ENCODE assay signal across 15 mouse cellular contexts in the genomic region with DNA sequence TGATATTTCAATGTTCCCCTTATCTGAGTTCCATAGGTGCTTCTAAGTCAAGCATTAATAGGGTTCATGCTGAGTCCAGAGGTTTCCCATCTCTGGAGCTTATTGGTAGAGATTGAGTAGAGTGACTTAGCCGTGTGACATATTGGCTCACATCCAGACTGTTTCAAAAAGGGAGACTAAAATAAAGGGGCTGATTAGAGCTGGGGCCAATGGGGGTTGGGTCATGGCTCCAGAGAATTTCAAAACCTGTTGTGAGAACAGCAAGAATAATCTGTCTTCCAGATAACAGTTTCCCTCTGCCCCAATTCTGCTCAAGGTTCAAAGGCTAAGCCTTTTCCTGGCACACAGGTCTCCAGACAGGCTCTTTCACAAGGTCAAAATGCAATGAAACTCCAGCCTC. TPM values are rescaled to one million over a fixed set of nuclear protein-coding genes. Genes with fewer than 3 reads are reported as not detected.
DNase-seq lines count a peak whose midpoint lies in the region; ATAC-seq and TF ChIP-seq lines count a peak whose summit lies in the region.
"Had no signal": no experiment of that assay in that cellular context is flagged by ENCODE, and none has a peak within 500 bp of the region (broad histone marks: within the 10 kb centered on the region; RNA-seq: fewer than 3 reads in every experiment).

No protein-coding gene starts in this region.

- no peaks in the 10 kb centered on the region for H3K27me3 ChIP-seq in heart, embryonic 11.5 days (ENCODE audit: control insufficient read depth, insufficient read depth, low read length)
- no peaks in the 10 kb centered on the region for H3K27me3 ChIP-seq in liver, postnatal 0 days (ENCODE audit: insufficient read depth, low read length)
- no peaks in the 10 kb centered on the region for H3K27me3 ChIP-seq in forebrain, embryonic 11.5 days (ENCODE audit: control insufficient read depth, insufficient read depth, low read length)
- H3K27me3 ChIP-seq: hindbrain, embryonic 13.5 days; kidney, embryonic 15.5 days had no signal

- intact Hi-C loops in heart, postnatal 10 days (cut with DNase I): no loop called here

- no peak overlapping the region for H3K27ac ChIP-seq in heart, embryonic 11.5 days (ENCODE audit: low read depth, low read length)
- H3K27ac ChIP-seq in liver, postnatal 0 days (ENCODE audit: low read depth): peak overlapping the region; percentile 92
- H3K27ac ChIP-seq in forebrain, embryonic 11.5 days (ENCODE audit: low read depth, low read length): no peak overlapping the region
- H3K27ac ChIP-seq: hindbrain, embryonic 13.5 days; kidney, embryonic 15.5 days had no signal

- no peak for ATAC-seq in heart, embryonic 11.5 days (replicated peaks; ENCODE audit: insufficient number of reproducible peaks, low FRiP score, low TSS enrichment)
- peak; percentile 82 for ATAC-seq in liver, postnatal 0 days
- no peak for ATAC-seq in forebrain, embryonic 11.5 days (replicated peaks; ENCODE audit: low FRiP score)
- ATAC-seq: CD4-positive, CD25-positive, alpha-beta regulatory T cell, adult 4 months had no signal

- DNase-seq in heart, postnatal 10 days: peak; percentile 35 to 36
- peak; percentile 76 for DNase-seq in adrenal gland, adult 8-10 months
- peak; percentile 11 for DNase-seq in adrenal gland, postnatal 25 days
- peak; percentile 56 for DNase-seq in liver, postnatal 0 days
- no peak for DNase-seq in forebrain, embryonic 11.5 days (ENCODE audit: low spot score)
- DNase-seq in gastrocnemius, postnatal 10 days: no peak
- DNase-seq: cerebellum, postnatal 10 days; gastrocnemius, postnatal 25 days; left cerebral cortex, postnatal 4 days; thymus, adult 18-20 months had no signal

- H3K9ac ChIP-seq in heart, embryonic 11.5 days (ENCODE audit: low read depth, low read length): no peak overlapping the region
- no peak overlapping the region for H3K9ac ChIP-seq in liver, postnatal 0 days (replicated peaks)
- no peak overlapping the region for H3K9ac ChIP-seq in forebrain, embryonic 11.5 days (ENCODE audit: low read length)
- H3K9ac ChIP-seq: hindbrain, embryonic 13.5 days; kidney, embryonic 15.5 days had no signal

- H3K9me3 ChIP-seq in heart, embryonic 11.5 days (replicated peaks; ENCODE audit: control insufficient read depth, low read length): no peaks in the 10 kb centered on the region
- no peaks in the 10 kb centered on the region for H3K9me3 ChIP-seq in liver, postnatal 0 days (ENCODE audit: low read length)
- no peaks in the 10 kb centered on the region for H3K9me3 ChIP-seq in forebrain, embryonic 11.5 days (ENCODE audit: control insufficient read depth, low read length)
- H3K9me3 ChIP-seq: hindbrain, embryonic 13.5 days; kidney, embryonic 15.5 days had no signal

- 0 out of 2 replicates have a peak, but pooled peaks cover 3% of the 10 kb centered on the region for H3K4me1 ChIP-seq in heart, embryonic 11.5 days (ENCODE audit: control insufficient read depth, insufficient read depth, low read length)
- H3K4me1 ChIP-seq in liver, postnatal 0 days (ENCODE audit: insufficient read depth): peaks cover 37% of the 10 kb centered on the region
- H3K4me1 ChIP-seq in forebrain, embryonic 11.5 days (replicated peaks; ENCODE audit: control insufficient read depth, insufficient read depth, low read length): no peaks in the 10 kb centered on the region
- H3K4me1 ChIP-seq: hindbrain, embryonic 13.5 days had no signal

- TF ChIP-seq CTCF in liver, postnatal 0 days (IDR thresholded peaks at IDR 0.05; ENCODE audit: low read depth): no peak

- no peak overlapping the region for H3K4me3 ChIP-seq in heart, embryonic 11.5 days (ENCODE audit: low read depth, low read length)
- no peak overlapping the region for H3K4me3 ChIP-seq in liver, postnatal 0 days (ENCODE audit: low read depth, low read length)
- H3K4me3 ChIP-seq in forebrain, embryonic 11.5 days (ENCODE audit: low read depth, low read length): no peak overlapping the region
- H3K4me3 ChIP-seq: hindbrain, embryonic 13.5 days; kidney, embryonic 15.5 days; megakaryocyte, embryonic 14.5 days had no signal

- no peak overlapping the region for H3K4me2 ChIP-seq in heart, embryonic 11.5 days
- H3K4me2 ChIP-seq in liver, postnatal 0 days (ENCODE audit: low read depth, low read length): no peak overlapping the region
- no peak overlapping the region for H3K4me2 ChIP-seq in forebrain, embryonic 11.5 days (ENCODE audit: low read depth, low read length, severe bottlenecking)
- H3K4me2 ChIP-seq: hindbrain, embryonic 13.5 days; kidney, embryonic 15.5 days had no signal

- WGBS in heart, embryonic 11.5 days (ENCODE audit: insufficient replicate concordance): 36% methylated on average over 1 of the region's 1 CpGs
- WGBS in liver, postnatal 0 days (ENCODE audit: insufficient replicate concordance): 22% methylated on average over 1 of the region's 1 CpGs
- 69% methylated on average over 1 of the region's 1 CpGs for WGBS in forebrain, embryonic 11.5 days

- no peaks in the 10 kb centered on the region for H3K36me3 ChIP-seq in heart, embryonic 11.5 days (ENCODE audit: control insufficient read depth, insufficient read depth, low read length)
- 0 out of 2 replicates have a peak, but pooled peaks cover 2% of the 10 kb centered on the region for H3K36me3 ChIP-seq in liver, postnatal 0 days (replicated peaks; ENCODE audit: insufficient read depth, low read length)
- no peaks in the 10 kb centered on the region for H3K36me3 ChIP-seq in forebrain, embryonic 11.5 days (ENCODE audit: control insufficient read depth, insufficient read depth, low read length)
- H3K36me3 ChIP-seq: hindbrain, embryonic 13.5 days; kidney, embryonic 15.5 days had no signal

- peak; percentile 85 for TF ChIP-seq EP300 in liver, postnatal 0 days (IDR thresholded peaks at IDR 0.05; ENCODE audit: low read depth)

RNA-seq across cellular contexts. Expression of gene Adipor2, which starts 7.7 kb away (rescaled TPM):
- total RNA-seq in heart, postnatal 10 days (2021): 10 to 100 TPM; 59.0 to 61.0 TPM
- 11.5 and 22.6 TPM in 2 replicates for polyA plus RNA-seq in heart, embryonic 11.5 days (2014; fragmentation: Nextera tagmentation; extraction: Ambion mirVana)
- total RNA-seq in adrenal gland, adult 8-10 months (2022): 100 to 1,000 TPM in 3 of 4 experiments, 10 to 100 TPM in 1; 81.4 to 148 (median 128) TPM
- total RNA-seq in adrenal gland, postnatal 25 days (2021): 139 and 144 TPM in 2 replicates
- 53.9 and 58.6 TPM in 2 replicates for polyA plus RNA-seq in liver, postnatal 0 days (2015; fragmentation: Nextera tagmentation; extraction: Ambion mirVana)
- 19.9 and 20.6 TPM in 2 replicates for polyA plus RNA-seq in forebrain, embryonic 11.5 days (2014; fragmentation: Nextera tagmentation; extraction: Ambion mirVana)
- 10 to 100 TPM; 55.7 to 56.2 TPM for total RNA-seq in gastrocnemius, postnatal 10 days (2021)

Comparison
In these comparisons a context has a peak if more than half of its experiments do, and no peak if none do; other contexts are left out.
1. DNase-seq: peak in heart, postnatal 10 days (2 of 2), adrenal gland, adult 8-10 months (single experiment), adrenal gland, postnatal 25 days (single experiment) and liver, postnatal 0 days (single experiment); none in forebrain, embryonic 11.5 days (single experiment) and gastrocnemius, postnatal 10 days (single experiment).